Mouse (Mus musculus) myocyte (in vitro differentiated cells): Measurements from ENCODE around the gene Hoxc5.

Source experiments
- CEBPB ChIP-seq: IDR thresholded peaks from 2 replicates; pipeline ENCODE4 v1.6.1; 2011; ENCODE audit warnings: mild to moderate bottlenecking, moderate library complexity; ENCODE audit not compliant: poor library complexity, insufficient read depth, severe bottlenecking
- E2F4 ChIP-seq: IDR thresholded peaks from one replicate; pipeline ENCODE4 v1.6.1; 2011; ENCODE audit warnings: mild to moderate bottlenecking, control low read depth, moderate library complexity; ENCODE audit not compliant: insufficient read depth
- MYOD1 ChIP-seq, 3 experiments: IDR thresholded peaks; one replicate each; pipeline ENCODE4 v1.6.1; 2011; ENCODE audit warnings: control low read depth in 2 of 3, low read depth in 2 of 3, mild to moderate bottlenecking in 2 of 3, moderate library complexity in 1 of 3; ENCODE audit not compliant: insufficient read length in 2 of 3, control insufficient read depth in 1 of 3
- POLR2A ChIP-seq: IDR thresholded peaks from one replicate; pipeline ENCODE4 v1.6.1; 2011; ENCODE audit warnings: low read depth, mild to moderate bottlenecking, control low read depth, moderate library complexity; ENCODE audit not compliant: insufficient read length
- POLR2AphosphoS2 ChIP-seq: IDR thresholded peaks from one replicate; pipeline ENCODE4 v1.6.1; 2011; ENCODE audit warnings: low read depth, control low read depth; ENCODE audit not compliant: insufficient read length
- REST ChIP-seq: IDR thresholded peaks from one replicate; pipeline ENCODE4 v1.6.1; 2011; ENCODE audit warnings: mild to moderate bottlenecking, control low read depth, moderate library complexity; ENCODE audit not compliant: insufficient read depth, insufficient read length
- SRF ChIP-seq: IDR thresholded peaks from one replicate; pipeline ENCODE4 v1.6.1; 2011; ENCODE audit warnings: low read depth; ENCODE audit not compliant: control insufficient read depth, insufficient read length
- TCF12 ChIP-seq: IDR thresholded peaks from one replicate; pipeline ENCODE4 v1.6.1; 2011; ENCODE audit warnings: mild to moderate bottlenecking, control low read depth; ENCODE audit not compliant: poor library complexity, insufficient read depth, severe bottlenecking
- USF1 ChIP-seq: IDR thresholded peaks from one replicate; pipeline ENCODE4 v1.6.1; 2011; ENCODE audit warnings: low read depth, mild to moderate bottlenecking, control low read depth, moderate library complexity

DNA sequence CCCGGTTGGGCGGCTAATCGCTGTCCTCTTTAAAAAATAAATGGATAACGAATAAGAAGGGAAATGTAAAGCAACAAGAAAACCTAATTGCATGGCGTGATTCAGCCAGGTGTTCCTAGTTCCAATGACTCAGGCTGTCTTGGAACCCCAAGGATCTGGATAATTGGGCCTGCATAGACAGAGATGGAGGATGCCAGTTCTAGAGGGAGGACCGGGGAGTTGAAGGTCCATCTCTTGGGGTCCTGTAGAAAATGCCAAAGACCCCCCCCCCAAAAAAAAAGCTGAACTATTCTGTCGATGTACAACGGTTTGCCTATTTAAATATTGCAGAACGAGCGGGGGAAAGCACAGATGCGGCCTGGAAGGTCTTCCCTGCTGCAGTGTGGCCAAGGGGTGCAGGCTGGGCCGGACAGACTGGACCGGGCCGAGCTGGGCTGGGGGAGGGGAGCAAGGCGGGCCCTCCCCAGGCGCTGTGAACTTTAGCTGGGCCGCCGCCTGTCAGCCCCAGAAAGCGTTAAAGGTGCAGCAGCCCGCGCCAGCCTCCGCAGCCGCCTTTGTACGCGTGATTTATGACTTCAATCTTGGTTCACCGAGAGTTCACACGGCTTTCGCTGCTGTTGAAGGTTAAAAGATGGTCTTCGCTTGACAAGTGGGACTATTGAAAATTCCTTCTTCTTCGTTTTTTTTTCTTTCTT lies 94.0 kb downstream of the Hoxc5 start:
- no peak for TF ChIP-seq CEBPB
- TF ChIP-seq USF1 = no peak
- no peak for TF ChIP-seq POLR2A
- TF ChIP-seq MYOD1 (IDR thresholded peaks at IDR 0.05; ENCODE audit: control insufficient read depth in 1 of 3, insufficient read length in 2 of 3, low read depth in 2 of 3) = no peak
- TF ChIP-seq E2F4 = no peak
- no peak for TF ChIP-seq TCF12
- no peak for TF ChIP-seq POLR2AphosphoS2
- TF ChIP-seq SRF = no peak
- no peak for TF ChIP-seq REST
